Mouse (Mus musculus) kidney, postnatal 0 days (tissue): ENCODE data around the gene Grik4. TPM values are rescaled to one million over a fixed set of nuclear protein-coding genes. Genes with fewer than 3 reads are reported as not detected.

Source experiments
- ATAC-seq: fragments of 200-750 bp; cut with Nextera tagmentation; replicated peaks from 2 replicates; pipeline ENCODE4 v1.8.0; 2017; ENCODE audit warnings: low read depth, moderate number of reproducible peaks, moderate TSS enrichment, moderate library complexity; ENCODE audit not compliant: low FRiP score
- DNase-seq: peaks from one replicate; pipeline ENCODE4 v3.0.0-alpha.2; 2016; ENCODE audit warnings: low spot score
- H3K27ac ChIP-seq: fragments of 300-500 bp; sonication (generic); 2 replicates; pipeline ENCODE4 v1.5.1; 2014; ENCODE audit warnings: mild to moderate bottlenecking
- H3K27me3 ChIP-seq: fragments of 300-500 bp; sonication (generic); 2 replicates; pipeline ENCODE4 v1.6.1; 2014; ENCODE audit warnings: low read length, mixed read lengths; ENCODE audit not compliant: insufficient read depth
- H3K36me3 ChIP-seq: fragments of 300-500 bp; sonication (generic); 2 replicates; pipeline ENCODE4 v1.6.1; 2014; ENCODE audit warnings: low read length, mixed read lengths; ENCODE audit not compliant: insufficient read depth
- H3K4me1 ChIP-seq: fragments of 300-500 bp; sonication (generic); replicated peaks from 2 replicates; pipeline ENCODE4 v1.6.1; 2014; ENCODE audit warnings: antibody characterized with exemption, low read length, mixed read lengths; ENCODE audit not compliant: insufficient read depth
- H3K4me2 ChIP-seq: fragments of 300-500 bp; sonication (generic); 2 replicates; pipeline ENCODE4 v1.6.1; 2014; ENCODE audit warnings: mild to moderate bottlenecking, low read length, moderate library complexity, mixed read lengths
- H3K4me3 ChIP-seq: fragments of 300-500 bp; sonication (generic); replicated peaks from 2 replicates; pipeline ENCODE4 v1.5.1; 2014; ENCODE audit warnings: low read depth, low read length
- H3K9ac ChIP-seq: fragments of 300-500 bp; sonication (generic); 2 replicates; pipeline ENCODE4 v1.6.1; 2014; ENCODE audit warnings: low read depth, low read length
- H3K9me3 ChIP-seq: fragments of 300-500 bp; sonication (generic); replicated peaks from 2 replicates; pipeline ENCODE4 v1.6.1; 2016; ENCODE audit warnings: low read length, inconsistent platforms, mixed read lengths
- CTCF ChIP-seq: IDR thresholded peaks from 2 replicates; pipeline ENCODE4 v1.5.1; 2016; ENCODE audit warnings: antibody characterized with exemption, low read depth, mild to moderate bottlenecking, moderate library complexity
- WGBS: fragments of 180-500 bp; shearing (Covaris S2); extraction: QIAGEN DNeasy Blood & Tissue Kit; methylation state at CpG from one replicate; pipeline ENCODE4 v1.1.7; 2014; 5-methylcytosine and 5-hydroxymethylcytosine counted together
- polyA plus RNA-seq: library from polyadenylated mRNA; unstranded; fragments of >200 nt; fragmentation: Nextera tagmentation; extraction: Ambion mirVana; gene quantifications from 2 replicates; pipeline ENCODE4 v1.2.1, GENCODE M21; 2015

Gene Grik4
- polyA plus RNA-seq, 1 experiment from 2014 or later, result 2.0 TPM

DNA sequence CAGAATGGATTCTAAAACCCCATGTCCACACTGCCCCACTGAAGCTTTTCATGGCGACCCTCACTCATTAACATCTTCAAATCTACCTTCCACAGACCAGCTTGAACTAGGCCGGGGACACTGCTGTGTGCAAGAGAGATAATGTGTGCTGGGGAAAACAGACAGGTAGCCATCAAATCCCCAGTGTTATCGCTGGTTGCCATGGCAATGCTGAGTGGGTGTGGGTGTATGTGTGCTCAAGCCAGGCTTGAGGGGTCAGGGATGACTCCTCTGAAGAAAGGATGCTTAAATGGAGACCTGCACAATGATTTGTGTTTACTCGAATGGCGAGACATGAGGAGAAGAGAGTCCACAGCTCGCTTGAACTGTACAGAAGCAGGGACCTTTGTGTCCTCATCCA is 112.7 kb downstream of the Grik4 start:
- no peak for TF ChIP-seq CTCF
- H3K4me2 ChIP-seq, result no peak overlapping the region
- WGBS, result 76% methylated on average over 6 of the region's 6 CpGs
- ATAC-seq (no peak), DNase-seq (no peak)
- H3K4me1 ChIP-seq, result no peaks in the 10 kb centered on the region
- no peak overlapping the region for H3K9ac ChIP-seq
- H3K4me3 ChIP-seq, result no peak overlapping the region
- no peak overlapping the region for H3K27ac ChIP-seq
- no peaks in the 10 kb centered on the region for H3K27me3 ChIP-seq
- no peaks in the 10 kb centered on the region for H3K9me3 ChIP-seq
- H3K36me3 ChIP-seq, result no peaks in the 10 kb centered on the region

DNA sequence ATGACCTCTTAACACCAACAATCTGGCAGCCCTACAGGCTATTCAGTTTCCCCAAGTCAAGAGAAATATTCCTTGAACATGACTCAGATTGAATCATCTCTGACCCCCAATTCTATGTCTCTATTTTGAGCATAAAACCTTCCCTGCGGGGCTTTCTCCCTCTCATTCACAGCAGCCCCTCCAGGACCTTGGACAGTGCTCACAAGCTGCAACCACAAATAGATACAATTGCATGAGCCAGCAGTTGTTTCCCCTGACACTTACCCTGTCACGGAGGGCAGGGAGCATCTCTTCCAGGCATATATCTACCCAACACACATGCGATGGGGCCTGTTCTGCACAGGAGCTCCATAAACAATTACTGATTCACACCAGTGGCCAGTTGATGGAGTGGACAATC is 125.0 kb downstream of the Grik4 start:
- TF ChIP-seq CTCF, result no peak
- no peaks in the 10 kb centered on the region for H3K36me3 ChIP-seq
- DNase-seq (peak; percentile 41), ATAC-seq (no peak)
- H3K27me3 ChIP-seq, result no peaks in the 10 kb centered on the region
- no peak overlapping the region for H3K27ac ChIP-seq
- WGBS, result 30% methylated on average over 3 of the region's 3 CpGs
- no peak overlapping the region for H3K4me2 ChIP-seq
- no peaks in the 10 kb centered on the region for H3K4me1 ChIP-seq
- no peak overlapping the region for H3K9ac ChIP-seq
- H3K9me3 ChIP-seq, result no peaks in the 10 kb centered on the region
- H3K4me3 ChIP-seq, result no peak overlapping the region

DNA sequence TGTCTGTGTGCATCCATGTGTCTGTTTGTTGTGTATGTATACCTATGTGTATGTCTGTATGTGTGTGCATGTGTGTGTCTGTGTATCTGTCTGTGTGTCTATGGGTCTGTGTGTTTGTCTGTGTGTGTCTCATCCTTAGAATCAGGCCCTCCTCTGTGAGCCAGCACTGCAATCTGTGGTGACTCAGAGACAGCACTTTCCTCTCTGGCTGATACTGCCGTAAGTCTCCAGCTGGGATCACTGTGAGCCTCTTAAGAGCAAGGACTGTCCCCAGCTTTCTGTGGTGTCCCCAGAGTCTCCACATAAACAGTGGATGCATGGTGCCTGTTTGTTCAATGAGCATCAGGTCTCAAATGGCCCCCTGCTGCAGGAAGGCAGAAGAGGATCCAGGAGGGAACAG is 127.5 kb downstream of the Grik4 start:
- 85% methylated on average over 1 of the region's 1 CpGs for WGBS

DNA sequence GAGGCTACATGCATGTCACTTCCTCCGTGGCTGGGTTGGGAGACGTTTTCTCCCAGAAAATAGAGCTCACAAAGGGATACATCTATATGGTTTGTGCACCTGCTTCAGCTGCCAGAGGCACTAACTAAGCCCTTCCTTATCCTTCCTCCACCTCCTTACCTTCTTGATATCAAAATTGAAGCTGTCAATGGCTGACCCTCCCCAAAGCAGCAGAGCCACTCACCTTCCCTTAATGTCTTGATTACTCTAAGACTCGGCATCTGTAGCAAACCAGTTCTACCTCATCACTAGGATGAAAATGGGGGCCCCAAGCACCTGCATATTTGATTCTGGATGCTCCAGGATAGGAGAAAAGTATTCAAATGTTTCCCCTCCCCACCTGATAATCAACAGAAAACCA is 135.1 kb downstream of the Grik4 start:
- Histone ChIP-seq H3K4me2 (no peak overlapping the region), H3K4me3 (no peak overlapping the region), H3K36me3 (no peaks in the 10 kb centered on the region), H3K9me3 (no peaks in the 10 kb centered on the region), H3K9ac (no peak overlapping the region), H3K27me3 (no peaks in the 10 kb centered on the region), H3K27ac (no peak overlapping the region), H3K4me1 (no peaks in the 10 kb centered on the region)
- DNase-seq (no peak), ATAC-seq (no peak)
- TF ChIP-seq CTCF, result no peak
- WGBS, result 95% methylated on average over 3 of the region's 3 CpGs

More for the DNA sequence above, 127.5 kb downstream of the Grik4 start:
- H3K9ac ChIP-seq, result no peak overlapping the region
- no peak for ATAC-seq
- TF ChIP-seq CTCF, result no peak
- H3K4me2 ChIP-seq, result no peak overlapping the region
- H3K9me3 ChIP-seq, result no peaks in the 10 kb centered on the region
- H3K4me1 ChIP-seq, result no peaks in the 10 kb centered on the region
- H3K27me3 ChIP-seq, result no peaks in the 10 kb centered on the region
- no peak for DNase-seq
- H3K4me3 ChIP-seq, result no peak overlapping the region
- no peak overlapping the region for H3K27ac ChIP-seq
- H3K36me3 ChIP-seq, result no peaks in the 10 kb centered on the region

DNA sequence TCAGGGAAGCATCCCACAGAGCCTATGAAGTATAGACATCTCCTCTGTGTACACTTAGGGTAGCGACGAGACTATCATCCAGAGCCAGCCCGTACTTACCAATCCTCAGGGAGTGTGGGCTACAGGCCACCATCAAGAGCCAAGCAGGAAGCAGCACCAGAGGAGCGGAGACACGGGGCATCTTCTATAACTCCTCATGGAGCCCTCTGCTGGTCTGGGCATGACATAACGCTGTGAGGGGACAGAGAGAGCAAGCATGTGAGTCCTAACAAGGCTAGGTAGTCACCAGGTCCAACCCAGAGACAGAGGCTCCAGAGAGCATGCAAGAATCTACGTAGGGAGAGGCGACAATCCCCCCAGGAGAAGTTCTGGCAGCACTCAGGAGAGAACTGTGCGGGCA is 135.9 kb downstream of the Grik4 start:
- ATAC-seq (no peak), DNase-seq (no peak)
- H3K9ac ChIP-seq, result no peak overlapping the region
- no peaks in the 10 kb centered on the region for H3K36me3 ChIP-seq
- H3K4me2 ChIP-seq, result no peak overlapping the region
- no peaks in the 10 kb centered on the region for H3K4me1 ChIP-seq
- no peaks in the 10 kb centered on the region for H3K27me3 ChIP-seq
- peak; percentile 56 for TF ChIP-seq CTCF
- no peaks in the 10 kb centered on the region for H3K9me3 ChIP-seq
- no peak overlapping the region for H3K4me3 ChIP-seq
- no peak overlapping the region for H3K27ac ChIP-seq
- WGBS, result 77% methylated on average over 9 of the region's 9 CpGs

DNA sequence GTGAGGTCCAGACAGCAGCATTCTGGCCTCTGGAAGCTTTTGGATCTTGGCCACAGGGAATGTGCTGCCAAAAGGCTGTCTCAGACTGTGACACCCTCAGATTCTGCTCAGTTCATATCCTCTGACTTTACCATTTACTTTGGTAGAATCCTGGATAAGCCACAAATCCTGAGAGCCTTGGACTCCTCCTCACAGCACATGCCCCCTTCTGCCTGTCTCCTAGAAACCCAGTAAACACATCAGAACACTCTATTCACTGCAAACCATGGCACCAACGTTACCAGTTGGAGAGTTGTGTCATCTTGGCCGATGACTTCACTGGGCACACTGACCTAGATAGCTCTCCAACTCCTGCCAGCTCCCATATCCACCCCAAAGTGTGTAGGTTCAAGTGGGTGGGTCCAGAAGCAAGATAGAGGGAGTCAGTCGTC is 141.2 kb downstream of the Grik4 start:
- Histone ChIP-seq H3K4me3 (no peak overlapping the region), H3K4me1 (no peaks in the 10 kb centered on the region), H3K27ac (no peak overlapping the region), H3K4me2 (no peak overlapping the region), H3K27me3 (no peaks in the 10 kb centered on the region), H3K9ac (no peak overlapping the region), H3K9me3 (no peaks in the 10 kb centered on the region), H3K36me3 (no peaks in the 10 kb centered on the region)
- ATAC-seq (no peak), DNase-seq (no peak)
- TF ChIP-seq CTCF, result no peak
- 75% methylated on average over 3 of the region's 3 CpGs for whole genome bisulfite sequencing

DNA sequence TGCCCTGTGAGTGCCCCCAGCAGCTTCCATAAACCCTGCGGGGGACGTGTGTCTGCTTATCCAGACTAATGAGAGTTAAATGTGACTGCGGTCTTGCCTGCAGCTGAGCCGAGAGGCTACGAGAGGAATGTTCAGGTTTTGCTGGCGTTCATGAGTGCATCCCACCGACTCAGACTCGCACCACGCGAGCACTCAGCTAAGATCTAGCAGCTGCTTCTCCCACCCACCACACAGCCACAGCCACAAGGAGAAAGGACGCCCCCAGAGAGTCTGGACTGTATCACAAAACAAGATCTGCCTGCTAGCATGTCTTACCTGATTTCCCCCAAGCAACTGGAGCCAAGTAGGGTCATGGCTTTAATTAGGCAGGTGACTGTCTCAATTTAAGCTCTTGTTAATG is 142.4 kb downstream of the Grik4 start:
- DNase-seq, result no peak
- no peaks in the 10 kb centered on the region for H3K36me3 ChIP-seq
- H3K4me3 ChIP-seq, result no peak overlapping the region
- no peak overlapping the region for H3K27ac ChIP-seq
- no peak for TF ChIP-seq CTCF
- no peaks in the 10 kb centered on the region for H3K9me3 ChIP-seq
- no peaks in the 10 kb centered on the region for H3K27me3 ChIP-seq
- no peak for ATAC-seq
- 78% methylated on average over 11 of the region's 11 CpGs for WGBS
- H3K4me1 ChIP-seq, result no peaks in the 10 kb centered on the region
- no peak overlapping the region for H3K4me2 ChIP-seq
- no peak overlapping the region for H3K9ac ChIP-seq
